Mouse (Mus musculus) cerebellum, postnatal 14 days (tissue): ENCODE measurements around the gene Tmc7.

Experiments
- DNase-seq, 2 experiments: peaks; one replicate each; pipeline ENCODE4 v3.0.0; 2021; ENCODE audit warnings: mixed read lengths in 2 of 2

The Tmc7 gene

GRCm38 (mm10) chr7:118498984-118499783 is 85.4 kb downstream of the Tmc7 start:
- no peak for DNase-seq

- DNase-seq, result no peak
These were observed 89.5 kb downstream of the Tmc7 start for GRCm38 (mm10) chr7:118494892-118495579.

GRCm38 (mm10) chr7:118493892-118494291 is 90.6 kb downstream of the Tmc7 start:
- DNase-seq, result no peak

- DNase-seq, result peak; percentile 10 to 20
These were observed 92.9 kb downstream of the Tmc7 start, which contains the start of gene Itpripl2 for GRCm38 (mm10) chr7:118491431-118492147. Gene Itpripl2 (minus strand): TSS chr7:118491975.

GRCm38 (mm10) chr7:118490666-118491430 is 93.7 kb downstream of the Tmc7 start:
- peak; percentile 35 to 44 for DNase-seq

- peak in 1 of 2 experiments; percentile 9 for DNase-seq
These were observed 94.5 kb downstream of the Tmc7 start for GRCm38 (mm10) chr7:118489706-118490665.

- DNase-seq, result no peak
These were observed 96.4 kb downstream of the Tmc7 start for GRCm38 (mm10) chr7:118488060-118488664.

GRCm38 (mm10) chr7:118486917-118487316 is 97.6 kb downstream of the Tmc7 start:
- DNase-seq, result no peak
